Mouse (Mus musculus) CH12.LX (cell line): ENCODE measurements around the gene Cblc. TPM values are rescaled to one million over a fixed set of nuclear protein-coding genes. Genes with fewer than 3 reads are reported as not detected.

Source experiments
- DNase-seq: peaks from one replicate; pipeline ENCODE4 v3.0.0-alpha.2; 2013; ENCODE audit errors: extremely low read depth
- H3K27ac ChIP-seq: 2 replicates; pipeline ENCODE4 v1.5.1; 2012; ENCODE audit warnings: low read depth, mild to moderate bottlenecking, control low read depth, moderate library complexity; ENCODE audit not compliant: insufficient read depth
- H3K27me3 ChIP-seq: replicated peaks from 2 replicates; pipeline ENCODE3; 2012; ENCODE audit warnings: inconsistent platforms
- H3K36me3 ChIP-seq, 2 experiments: replicated peaks in 1 of 2; 2 replicates each; pipeline versions ENCODE3 to v1.6.1; 2012; ENCODE audit warnings: inconsistent platforms in 1 of 2, low read length in 1 of 2, mild to moderate bottlenecking in 1 of 2, mixed read lengths in 1 of 2, moderate library complexity in 1 of 2; ENCODE audit not compliant: control insufficient read depth in 1 of 2, insufficient read depth in 1 of 2
- H3K4me1 ChIP-seq, 2 experiments: 2 replicates each; pipeline ENCODE4 v1.6.1; 2012; ENCODE audit warnings: inconsistent platforms in 1 of 2, moderate library complexity in 1 of 2; ENCODE audit not compliant: insufficient read depth in 2 of 2, control insufficient read depth in 1 of 2
- H3K4me2 ChIP-seq: 2 replicates; pipeline ENCODE4 v1.6.1; 2012; ENCODE audit warnings: low read depth, mild to moderate bottlenecking, control low read depth; ENCODE audit not compliant: poor library complexity, insufficient read depth, severe bottlenecking
- H3K4me3 ChIP-seq, 3 experiments: fragments of 150-350 bp in 1 of 3; sonication (generic) in 1 of 3; replicated peaks in 1 of 3; 2 replicates each; pipeline versions ENCODE3 to v1.5.1; 2011 to 2012; ENCODE audit warnings: low read depth in 2 of 3, low read length in 2 of 3, mild to moderate bottlenecking in 2 of 3, moderate library complexity in 2 of 3, control low read depth in 1 of 3, improper control_type of control experiment in 1 of 3, inconsistent platforms in 1 of 3, mixed read lengths in 1 of 3; ENCODE audit not compliant: poor library complexity in 1 of 3
- H3K79me2 ChIP-seq: replicated peaks from 2 replicates; pipeline ENCODE4 v1.6.1; 2012; ENCODE audit warnings: mild to moderate bottlenecking, moderate library complexity; ENCODE audit not compliant: control insufficient read depth, poor library complexity, insufficient read depth, severe bottlenecking; ENCODE audit errors: extremely low read depth
- H3K9ac ChIP-seq: 2 replicates; pipeline ENCODE4 v1.6.1; 2012; ENCODE audit warnings: low read depth, mild to moderate bottlenecking, control low read depth, moderate library complexity; ENCODE audit not compliant: insufficient read depth
- H3K9me3 ChIP-seq: replicated peaks from 2 replicates; pipeline ENCODE3; 2012; ENCODE audit warnings: low read length, inconsistent platforms, mixed read lengths
- CTCF ChIP-seq, 2 experiments: IDR thresholded peaks in 1 of 2; conservative IDR thresholded peaks in 1 of 2; 2 replicates each; pipeline ENCODE4 v1.5.1; 2011 to 2012; ENCODE audit warnings: low read depth in 2 of 2, low read length in 2 of 2, improper control_type of control experiment in 1 of 2, inconsistent platforms in 1 of 2, mild to moderate bottlenecking in 1 of 2, moderate library complexity in 1 of 2
- ETS1 ChIP-seq: conservative IDR thresholded peaks from 2 replicates; pipeline ENCODE4 v1.6.1; 2012; ENCODE audit warnings: low read depth, mild to moderate bottlenecking, inconsistent platforms, low read length, improper control_type of control experiment, moderate library complexity
- IRF4 ChIP-seq: IDR thresholded peaks from 2 replicates; pipeline ENCODE4 v1.6.1; 2014; ENCODE audit warnings: low read depth, mild to moderate bottlenecking, inconsistent platforms, low read length, improper control_type of control experiment
- JUN ChIP-seq: IDR thresholded peaks from 2 replicates; pipeline ENCODE4 v1.6.1; 2011; ENCODE audit warnings: low read depth, mild to moderate bottlenecking, low read length, improper control_type of control experiment, moderate library complexity; ENCODE audit not compliant: insufficient read depth
- KAT2A ChIP-seq: IDR thresholded peaks from 2 replicates; pipeline ENCODE4 v1.6.1; 2012; ENCODE audit warnings: low read length, improper control_type of control experiment, inconsistent platforms; ENCODE audit not compliant: insufficient replicate concordance
- MAFK ChIP-seq: IDR thresholded peaks from 2 replicates; pipeline ENCODE4 v1.6.1; 2011; ENCODE audit warnings: low read length, improper control_type of control experiment; ENCODE audit not compliant: insufficient replicate concordance
- NELFE ChIP-seq: IDR thresholded peaks from 2 replicates; pipeline ENCODE4 v1.6.1; 2011; ENCODE audit warnings: low read depth, low read length, improper control_type of control experiment
- PAX5 ChIP-seq: IDR thresholded peaks from 2 replicates; pipeline ENCODE4 v1.6.1; 2012; ENCODE audit warnings: low read length, inconsistent platforms, mixed read lengths
- POLR2A ChIP-seq: IDR thresholded peaks from 2 replicates; pipeline ENCODE4 v1.6.1; 2011; ENCODE audit warnings: low read depth, mild to moderate bottlenecking, improper control_type of control experiment, low read length
- SMC3 ChIP-seq: IDR thresholded peaks from 2 replicates; pipeline ENCODE4 v1.6.1; 2011; ENCODE audit warnings: low read depth, low read length, improper control_type of control experiment
- TCF12 ChIP-seq: IDR thresholded peaks from 2 replicates; pipeline ENCODE4 v1.6.1; 2014; ENCODE audit warnings: low read depth, mild to moderate bottlenecking, inconsistent platforms, low read length, improper control_type of control experiment
- UBTF ChIP-seq: IDR thresholded peaks from 2 replicates; pipeline ENCODE4 v1.6.1; 2012; ENCODE audit warnings: low read depth, mild to moderate bottlenecking, inconsistent platforms, low read length, improper control_type of control experiment, moderate library complexity
- USF1 ChIP-seq: IDR thresholded peaks from 2 replicates; pipeline ENCODE4 v1.6.1; 2014; ENCODE audit warnings: low read depth, mild to moderate bottlenecking, inconsistent platforms, low read length, improper control_type of control experiment
- ZMIZ1 ChIP-seq: IDR thresholded peaks from 2 replicates; pipeline ENCODE4 v1.6.1; 2012; ENCODE audit warnings: low read depth, mild to moderate bottlenecking, inconsistent platforms, low read length, improper control_type of control experiment
- dilution Hi-C: fragments of 300-500 bp; cut with MboI; formaldehyde crosslinking; loops from 2 replicates; pipeline ENCODE4 v1.14.3; 2020; ENCODE audit warnings: low sequenced_read_pairs; ENCODE audit not compliant: extremely low pct_unique_long_range_greater_than_20kb, extremely low pct_ligation_motif_present
- in situ Hi-C: fragments of 300-500 bp; cut with MboI; formaldehyde crosslinking; loops from 3 replicates; pipeline ENCODE4 v1.14.3; 2019; ENCODE audit warnings: low sequenced_read_pairs, low pct_ligation_motif_present, low pct_unique_long_range_greater_than_20kb, mixed read lengths
- polyA plus RNA-seq: library from polyadenylated mRNA; unstranded; fragments of >175 nt; gene quantifications from 2 replicates; pipeline ENCODE4 v1.2.1, GENCODE M21; 2012; ENCODE audit warnings: low read depth; ENCODE audit not compliant: insufficient read length
- total RNA-seq, 2 experiments: library from RNA; depleted of rRNA; stranded (reverse); fragments of 300-350 nt in 1 of 2; fragments of >200 nt in 1 of 2; gene quantifications; 2 replicates each; pipeline ENCODE4 v1.2.3; 2012 to 2014

The Cblc gene
- total and polyA plus RNA-seq, 3 experiments = 6.4 to 30.8 (median 13.4) TPM

DNA sequence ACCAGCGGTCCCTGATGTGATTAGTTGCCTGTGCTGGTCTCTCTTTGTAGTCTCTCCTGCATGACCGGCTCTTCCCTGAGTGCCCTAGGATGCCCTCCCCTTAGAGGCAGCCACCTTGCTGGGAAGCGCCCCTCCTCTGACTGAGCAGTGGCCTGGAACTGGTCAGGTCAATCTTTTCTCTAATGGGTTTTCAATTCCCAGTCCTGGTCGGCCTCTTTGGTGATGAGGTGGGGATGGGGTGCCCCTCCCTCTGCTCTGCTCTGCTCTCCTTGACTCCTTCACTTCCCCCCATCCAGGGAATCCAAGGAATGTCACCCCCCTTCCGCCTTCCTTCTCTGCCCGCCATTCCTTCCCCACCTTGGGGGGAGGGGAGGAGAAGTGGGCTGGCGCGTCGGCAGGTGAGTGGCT lies 25.6 kb downstream of the Cblc start, which contains the start of gene Bcam:
TSS of gene Bcam (minus strand) at position 33 of the 408 bp plus-strand sequence.
- TF ChIP-seq MAFK (no peak), PAX5 (no peak), CTCF (conservative IDR thresholded peaks at IDR 0.05 in 1 of 2, IDR thresholded peaks at IDR 0.05 in 1 of 2; ENCODE audit: low read depth in 2 of 2, low read length in 2 of 2) (no peak), IRF4 (no peak), UBTF (no peak), TCF12 (no peak), ETS1 (no peak), SMC3 (no peak), USF1 (no peak), KAT2A (no peak)

DNA sequence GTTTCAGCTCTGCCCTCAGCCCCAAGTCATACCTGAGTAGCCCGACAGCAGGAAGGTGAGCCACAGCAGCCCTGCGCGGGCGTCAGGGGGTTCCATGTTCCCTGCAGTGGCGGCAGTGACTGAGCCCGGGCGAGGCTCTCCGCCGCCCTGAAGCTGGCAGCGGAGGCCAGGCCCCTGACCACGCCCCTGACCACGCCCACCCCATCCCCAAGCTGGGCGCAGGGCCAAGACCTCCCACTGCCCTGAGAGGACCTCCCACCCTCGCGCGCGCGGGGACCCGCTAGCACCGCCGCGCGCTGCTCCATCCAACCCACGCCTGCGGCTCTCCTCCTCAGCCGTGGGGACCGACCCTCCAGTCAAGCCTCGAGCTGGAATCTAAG lies 26.2 kb downstream of the Cblc start:
- peaks cover 4 to 17% of the 10 kb centered on the region in 2 experiments; a peak in 3 of 4 replicates for H3K4me1 ChIP-seq
- peaks cover 56% of the 10 kb centered on the region for H3K27me3 ChIP-seq
- dilution Hi-C loops (no loop called here), in situ Hi-C loops (no loop called here)
- DNase-seq = peak; percentile 49
- H3K79me2 ChIP-seq = no peaks in the 10 kb centered on the region
- H3K9me3 ChIP-seq = no peaks in the 10 kb centered on the region
- H3K9ac ChIP-seq = peak overlapping the region; percentile 52
- TF ChIP-seq MAFK (no peak), NELFE (peak; percentile 50), JUN (no peak), TCF12 (peak; percentile 49; the same call in 1 of the 2 replicates), ZMIZ1 (0 out of 2 replicates have a peak, but pooled peaks have one; percentile 53), POLR2A (peak; percentile 72), IRF4 (no peak)
- H3K4me2 ChIP-seq = peak overlapping the region; percentile 72
- peak overlapping the region; percentile 43 to 55 (median 51) for H3K4me3 ChIP-seq
- no peak overlapping the region for H3K27ac ChIP-seq
- H3K36me3 ChIP-seq = no peaks in the 10 kb centered on the region

More for the DNA sequence above, 25.6 kb downstream of the Cblc start, which contains the start of gene Bcam:
- DNase-seq = no peak
- dilution Hi-C loops = no loop called here
- in situ Hi-C loops = no loop called here
- Histone ChIP-seq H3K4me3 (peak within 1 kb of the TSS; percentile 43 to 55 (median 51)), H3K4me1 (peaks cover 4 to 17% of the 10 kb centered on the region in 2 experiments; a peak in 3 of 4 replicates), H3K4me2 (peak within 1 kb of the TSS; percentile 72), H3K27ac (no peak within 1 kb of the TSS), H3K9ac (peak within 1 kb of the TSS; percentile 52), H3K9me3 (peaks cover 3% of the 10 kb centered on the region), H3K79me2 (no peaks in the 10 kb centered on the region), H3K36me3 (no peaks in the 10 kb centered on the region), H3K27me3 (peaks cover 56% of the 10 kb centered on the region)
